Mouse (Mus musculus) liver, adult 2 months (tissue): ENCODE results near the gene Fut2.

Experiments
- CTCF ChIP-seq: fragments of 200-500 bp; IDR thresholded peaks from 2 replicates; pipeline ENCODE4 v1.5.1; 2011; ENCODE audit warnings: low read depth, low read length, control low read depth
- POLR2A ChIP-seq: fragments of 200-500 bp; IDR thresholded peaks from 2 replicates; pipeline ENCODE4 v1.6.1; 2011; ENCODE audit warnings: low read length, control low read depth; ENCODE audit not compliant: insufficient read depth; ENCODE audit errors: extremely low read depth

- TF ChIP-seq CTCF (no peak), POLR2A (no peak)
Measured at GRCm38 (mm10) chr7:45713396-45713795, 47.2 kb upstream of the Fut2 start.
